Mouse (Mus musculus) small intestine, adult 2 months (tissue): ENCODE results near the gene Il3. TPM values are rescaled to one million over a fixed set of nuclear protein-coding genes. Genes with fewer than 3 reads are reported as not detected.
A peak's percentile ranks its signal among the peaks of the same experiment; 100 is the strongest.

Source experiments
- H3K27ac ChIP-seq: fragments of 200-500 bp; 2 replicates; pipeline ENCODE4 v1.5.1; 2012; ENCODE audit warnings: low read depth, low read length, control low read depth, inconsistent platforms; ENCODE audit not compliant: insufficient read depth
- H3K27me3 ChIP-seq: fragments of 200-500 bp; 2 replicates; pipeline ENCODE4 v1.6.1; 2012; ENCODE audit warnings: mild to moderate bottlenecking, moderate library complexity, low read length, inconsistent platforms; ENCODE audit not compliant: control insufficient read depth, insufficient read depth
- H3K36me3 ChIP-seq: fragments of 200-500 bp; 2 replicates; pipeline ENCODE4 v1.6.1; 2012; ENCODE audit warnings: mild to moderate bottlenecking, low read length, control low read depth, inconsistent platforms; ENCODE audit not compliant: control insufficient read depth, insufficient read depth
- H3K4me1 ChIP-seq: fragments of 200-500 bp; 2 replicates; pipeline ENCODE4 v1.6.1; 2012; ENCODE audit warnings: low read length, inconsistent platforms, mixed read lengths; ENCODE audit not compliant: control insufficient read depth, insufficient read depth, insufficient read length
- H3K4me3 ChIP-seq: fragments of 200-500 bp; 2 replicates; pipeline ENCODE4 v1.5.1; 2012; ENCODE audit warnings: low read depth, mild to moderate bottlenecking, control low read depth, inconsistent platforms, low read length, moderate library complexity
- CTCF ChIP-seq: fragments of 200-500 bp; IDR thresholded peaks from 2 replicates; pipeline ENCODE4 v1.5.1; 2012; ENCODE audit warnings: low read depth, mild to moderate bottlenecking, control low read depth, inconsistent platforms, low read length, moderate library complexity, mixed read lengths; ENCODE audit not compliant: insufficient replicate concordance, insufficient read length; ENCODE audit errors: extremely low read depth
- POLR2A ChIP-seq: fragments of 200-500 bp; IDR thresholded peaks from 2 replicates; pipeline ENCODE4 v1.6.1; 2012; ENCODE audit warnings: low read depth, mild to moderate bottlenecking, control low read depth, inconsistent platforms, low read length, moderate library complexity
- WGBS: fragments of 180-500 bp; shearing (Covaris S2); methylation state at CpG from one replicate; pipeline ENCODE4 v1.1.7; 2018; 5-methylcytosine and 5-hydroxymethylcytosine counted together
- polyA plus RNA-seq: library from polyadenylated mRNA; depleted of rRNA; stranded (reverse); fragments of >200 nt; gene quantifications from 2 replicates; pipeline ENCODE4 v1.2.3, GENCODE M21; 2012

The Il3 gene
- polyA plus RNA-seq, 1 experiment = not detected

GRCm38 (mm10) chr11:54307139-54307816 lies 40.2 kb upstream of the Il3 start:
- TF ChIP-seq POLR2A (no peak), CTCF (peak; percentile 73; the same call in 1 of the 2 replicates)
- H3K36me3 ChIP-seq = no peaks in the 10 kb centered on the region
- no peak overlapping the region for H3K4me3 ChIP-seq
- peaks cover 23% of the 10 kb centered on the region for H3K27me3 ChIP-seq
- WGBS = 54% methylated on average over 7 of the region's 7 CpGs
- H3K4me1 ChIP-seq = peaks cover 18% of the 10 kb centered on the region
- H3K27ac ChIP-seq = no peak overlapping the region

GRCm38 (mm10) chr11:54305331-54305730 lies 38.3 kb upstream of the Il3 start:
- Histone ChIP-seq H3K36me3 (no peaks in the 10 kb centered on the region), H3K4me3 (no peak overlapping the region), H3K4me1 (peaks cover 9% of the 10 kb centered on the region), H3K27ac (no peak overlapping the region), H3K27me3 (peaks cover 23% of the 10 kb centered on the region)
- 86% methylated on average over 3 of the region's 3 CpGs for WGBS
- no peak for TF ChIP-seq CTCF
- TF ChIP-seq POLR2A = no peak

GRCm38 (mm10) chr11:54304471-54304873 lies 37.4 kb upstream of the Il3 start:
- no peaks in the 10 kb centered on the region for H3K36me3 ChIP-seq
- no peak for TF ChIP-seq POLR2A
- no peak for TF ChIP-seq CTCF
- H3K4me1 ChIP-seq = peaks cover 8% of the 10 kb centered on the region
- WGBS = 20% methylated on average over 7 of the region's 7 CpGs
- peaks cover 23% of the 10 kb centered on the region for H3K27me3 ChIP-seq
- H3K4me3 ChIP-seq = peak overlapping the region; percentile 60
- no peak overlapping the region for H3K27ac ChIP-seq

- Histone ChIP-seq H3K27me3 (peaks cover 23% of the 10 kb centered on the region), H3K36me3 (no peaks in the 10 kb centered on the region), H3K27ac (no peak within 1 kb of the TSS), H3K4me1 (peaks cover 8% of the 10 kb centered on the region), H3K4me3 (peak within 1 kb of the TSS; percentile 60)
- TF ChIP-seq CTCF = no peak
- no peak for TF ChIP-seq POLR2A
- WGBS = 1% methylated on average over 58 of the region's 59 CpGs
Observed at GRCm38 (mm10) chr11:54303728-54304470, 36.8 kb upstream of the Il3 start, which contains the start of gene Acsl6. Gene Acsl6 (plus strand): TSS chr11:54303798.

- H3K36me3 ChIP-seq = no peaks in the 10 kb centered on the region
- no peak overlapping the region for H3K4me3 ChIP-seq
- WGBS = 16% methylated on average over 6 of the region's 6 CpGs
- peaks cover 23% of the 10 kb centered on the region for H3K27me3 ChIP-seq
- TF ChIP-seq POLR2A (no peak), CTCF (no peak)
- H3K27ac ChIP-seq = no peak overlapping the region
- H3K4me1 ChIP-seq = peaks cover 8% of the 10 kb centered on the region
Observed at GRCm38 (mm10) chr11:54303076-54303727, 36.1 kb upstream of the Il3 start.

GRCm38 (mm10) chr11:54302606-54303005 lies 35.5 kb upstream of the Il3 start:
- Histone ChIP-seq H3K4me1 (peaks cover 8% of the 10 kb centered on the region), H3K27ac (no peak overlapping the region), H3K36me3 (no peaks in the 10 kb centered on the region), H3K27me3 (peaks cover 23% of the 10 kb centered on the region), H3K4me3 (no peak overlapping the region)
- WGBS = 90% methylated on average over 3 of the region's 3 CpGs
- no peak for TF ChIP-seq CTCF
- no peak for TF ChIP-seq POLR2A

- WGBS = 85% methylated on average over 8 of the region's 8 CpGs
Observed at GRCm38 (mm10) chr11:54301994-54302393, 34.9 kb upstream of the Il3 start.

More at GRCm38 (mm10) chr11:54301994-54302393, 34.9 kb upstream of the Il3 start:
- Histone ChIP-seq H3K4me1 (peaks cover 8% of the 10 kb centered on the region), H3K36me3 (no peaks in the 10 kb centered on the region), H3K4me3 (no peak overlapping the region), H3K27me3 (peaks cover 23% of the 10 kb centered on the region), H3K27ac (no peak overlapping the region)
- no peak for TF ChIP-seq POLR2A
- TF ChIP-seq CTCF = no peak
